Mouse (Mus musculus) c-Kit-positive CD71-positive TER-119-positive erythroid progenitor cells, embryonic 14.5 days (primary cell): ENCODE results near the gene Hspa8.
"Not testable (repeated sequence)": the region's sequence is repeated elsewhere in the genome, so short reads cannot be mapped to it uniquely, and the experiment has no call there.

Source experiments
- DNase-seq: peaks from one replicate; pipeline ENCODE4 v3.0.0-alpha.2; 2013; ENCODE audit warnings: low spot score

The Hspa8 gene

GRCm38 (mm10) chr9:40784374-40784967 lies 16.3 kb upstream of the Hspa8 start:
- DNase-seq, result no peak

GRCm38 (mm10) chr9:40785452-40785851 lies 15.3 kb upstream of the Hspa8 start:
- no peak for DNase-seq

GRCm38 (mm10) chr9:40786820-40787219 lies 14.0 kb upstream of the Hspa8 start:
- not testable (repeated sequence) for DNase-seq

GRCm38 (mm10) chr9:40791864-40792633 lies 8.7 kb upstream of the Hspa8 start:
- DNase-seq, result no peak

GRCm38 (mm10) chr9:40793581-40793980 lies 7.2 kb upstream of the Hspa8 start:
- no peak for DNase-seq

GRCm38 (mm10) chr9:40794251-40794650 lies 6.5 kb upstream of the Hspa8 start:
- no peak for DNase-seq

- DNase-seq, result no peak
These were observed 5.9 kb upstream of the Hspa8 start for GRCm38 (mm10) chr9:40794926-40795325.

GRCm38 (mm10) chr9:40795562-40795961 lies 5.2 kb upstream of the Hspa8 start:
- DNase-seq, result no peak

GRCm38 (mm10) chr9:40796054-40796453 lies 4.7 kb upstream of the Hspa8 start:
- no peak for DNase-seq

- DNase-seq, result peak; percentile 44
These were observed 2.4 kb upstream of the Hspa8 start for GRCm38 (mm10) chr9:40798247-40798960.

- DNase-seq, result no peak
These were observed 1.7 kb upstream of the Hspa8 start for GRCm38 (mm10) chr9:40799112-40799511.

GRCm38 (mm10) chr9:40799837-40800501 lies 815 bp upstream of the Hspa8 start:
- DNase-seq, result peak; percentile 75

- DNase-seq, result not testable (repeated sequence)
These were observed 1.1 kb downstream of the Hspa8 start for GRCm38 (mm10) chr9:40801614-40802532.

- not testable (repeated sequence) for DNase-seq
These were observed 1.7 kb downstream of the Hspa8 start for GRCm38 (mm10) chr9:40802533-40802875.

- DNase-seq, result not testable (repeated sequence)
These were observed 3.8 kb downstream of the Hspa8 start for GRCm38 (mm10) chr9:40804576-40804975.

- peak; percentile 87 for DNase-seq
These were observed 4.5 kb downstream of the Hspa8 start for GRCm38 (mm10) chr9:40805263-40805662.

- DNase-seq, result peak; percentile 66
These were observed 5.9 kb downstream of the Hspa8 start for GRCm38 (mm10) chr9:40806440-40807288.

GRCm38 (mm10) chr9:40807289-40807920 lies 6.6 kb downstream of the Hspa8 start:
- no peak for DNase-seq

GRCm38 (mm10) chr9:40808061-40808906 lies 7.5 kb downstream of the Hspa8 start:
- DNase-seq, result no peak
